Mouse (Mus musculus) limb, embryonic 13.5 days (tissue): ENCODE measurements around the gene Entpd7. TPM values are rescaled to one million over a fixed set of nuclear protein-coding genes. Genes with fewer than 3 reads are reported as not detected.

ENCODE experiments used
- polyA plus RNA-seq: library from polyadenylated mRNA; unstranded; fragments of >200 nt; fragmentation: Nextera tagmentation; extraction: Ambion mirVana; gene quantifications from 2 replicates; pipeline ENCODE4 v1.2.1, GENCODE M21; 2015

Entpd7 gene
- polyA plus RNA-seq, 1 experiment from 2014 or later, result 12.4 TPM

Other genes with a start within 250 kb of the Entpd7 start
- 1.0 and 1.1 TPM in 2 replicates for gene Cnnm1, start 249.2 kb upstream of the Entpd7 start, polyA plus RNA-seq
- gene Got1, start 165.1 kb upstream of the Entpd7 start, polyA plus RNA-seq, result 31.8 and 31.9 TPM in 2 replicates
- gene Nkx2-3, start 77.3 kb upstream of the Entpd7 start, polyA plus RNA-seq, result not detected in 2 replicates
- 12.2 and 14.2 TPM in 2 replicates for gene Slc25a28, start 14.8 kb upstream of the Entpd7 start, polyA plus RNA-seq
- 13.0 and 14.6 TPM in 2 replicates for gene Cutc, start 63.3 kb downstream of the Entpd7 start, polyA plus RNA-seq
- 11.4 and 14.5 TPM in 2 replicates for gene Cox15, start 63.3 kb downstream of the Entpd7 start, polyA plus RNA-seq
- 0.09 and 0.11 TPM in 2 replicates for gene Abcc2, start 92.5 kb downstream of the Entpd7 start, polyA plus RNA-seq